Mouse (Mus musculus) cerebellum, postnatal 14 days (tissue): ENCODE data around the gene Rbfox3.

Source experiments
- DNase-seq, 2 experiments: peaks; one replicate each; pipeline ENCODE4 v3.0.0; 2021; ENCODE audit warnings: mixed read lengths in 2 of 2

The Rbfox3 gene

GRCm38 (mm10) chr11:118467441-118468035 lies 443.9 kb downstream of the Rbfox3 start:
- DNase-seq = no peak

DNA sequence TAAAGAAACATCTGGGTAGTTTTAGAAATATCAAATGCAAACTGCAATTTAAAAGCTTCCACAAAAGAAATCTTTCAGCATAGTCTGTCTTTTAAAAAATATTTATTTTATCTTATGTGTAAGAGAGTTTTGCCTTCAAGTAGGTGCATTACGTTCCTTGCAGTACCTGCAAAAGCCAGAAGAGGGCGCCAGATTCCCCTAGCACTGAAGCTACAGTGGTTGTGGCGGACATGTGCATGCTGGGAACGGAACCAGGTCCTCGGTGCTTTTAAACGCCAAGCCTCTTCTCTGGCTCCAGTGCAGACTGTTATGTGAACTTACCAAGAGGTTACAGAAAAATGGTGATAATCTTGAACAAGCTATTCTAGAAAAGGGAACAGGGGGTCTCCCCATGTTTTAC lies 451.1 kb downstream of the Rbfox3 start:
- no peak for DNase-seq

GRCm38 (mm10) chr11:118459536-118459935 lies 451.9 kb downstream of the Rbfox3 start:
- no peak for DNase-seq

GRCm38 (mm10) chr11:118459051-118459450 lies 452.3 kb downstream of the Rbfox3 start:
- no peak for DNase-seq

DNA sequence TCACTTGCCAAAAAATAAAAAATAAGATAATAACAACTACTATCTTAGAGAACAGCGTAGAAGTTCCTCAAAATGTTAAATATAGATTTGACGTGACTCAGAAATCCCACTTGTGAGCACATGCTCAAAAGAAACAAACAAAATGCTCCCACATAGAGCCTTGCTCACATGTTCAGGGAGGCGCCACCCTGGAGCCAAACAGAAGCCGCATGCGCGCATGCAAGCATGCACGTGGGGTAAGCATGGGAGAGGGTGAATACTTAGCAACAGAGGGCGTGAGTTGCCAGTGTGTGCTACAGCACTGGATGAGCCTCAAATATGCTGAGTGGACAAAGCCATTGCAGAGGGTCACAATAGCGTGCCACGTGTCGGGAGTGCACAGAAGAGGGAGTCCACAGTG lies 454.5 kb downstream of the Rbfox3 start:
- no peak for DNase-seq

- DNase-seq = no peak
These were observed 455.6 kb downstream of the Rbfox3 start for GRCm38 (mm10) chr11:118455788-118456187.

GRCm38 (mm10) chr11:118453886-118454671 lies 457.3 kb downstream of the Rbfox3 start:
- no peak for DNase-seq

GRCm38 (mm10) chr11:118452955-118453354 lies 458.4 kb downstream of the Rbfox3 start:
- DNase-seq = no peak

DNA sequence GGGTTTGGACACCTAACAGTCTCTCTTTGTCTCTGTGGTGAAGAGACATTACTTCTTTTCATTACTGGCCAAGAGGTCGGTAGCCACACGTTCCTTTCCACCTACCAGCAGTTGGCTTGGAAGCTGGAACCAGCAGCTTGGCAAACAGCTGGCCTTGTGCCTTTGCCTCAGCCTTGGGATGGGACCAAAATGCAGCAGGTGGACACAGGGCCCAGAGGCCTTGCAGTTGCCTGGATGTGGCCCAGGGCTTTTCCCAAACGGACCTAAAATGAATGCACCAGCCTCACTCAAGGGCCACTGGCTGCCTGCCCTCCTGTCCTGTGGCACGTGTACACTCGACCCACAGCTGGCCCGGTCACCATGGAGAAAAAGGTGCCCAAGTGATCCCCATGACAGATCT lies 460.2 kb downstream of the Rbfox3 start:
- DNase-seq = no peak

DNA sequence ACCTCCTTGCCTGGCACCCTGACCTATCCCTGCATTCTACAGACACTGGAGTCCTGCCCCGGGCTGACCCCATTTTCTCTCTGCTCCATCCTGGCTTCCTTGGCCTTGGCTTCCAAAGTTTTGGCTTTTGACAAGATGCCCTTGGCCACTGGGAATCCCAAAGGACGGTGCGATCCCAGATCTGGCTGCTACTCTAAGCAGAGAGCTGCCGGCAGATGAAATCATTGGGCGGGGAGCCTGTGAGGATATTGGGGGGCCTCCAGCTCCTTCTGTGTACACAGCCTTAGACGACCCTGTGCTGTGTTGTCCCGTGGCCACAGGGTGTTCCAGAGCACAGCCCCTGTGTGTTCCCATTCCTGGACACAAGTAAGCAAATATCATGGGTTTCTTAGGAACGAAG lies 463.0 kb downstream of the Rbfox3 start:
- DNase-seq = peak in 1 of 2 experiments; percentile 47

- peak; percentile 52 to 64 for DNase-seq
These were observed 464.1 kb downstream of the Rbfox3 start for GRCm38 (mm10) chr11:118447346-118447745.

DNA sequence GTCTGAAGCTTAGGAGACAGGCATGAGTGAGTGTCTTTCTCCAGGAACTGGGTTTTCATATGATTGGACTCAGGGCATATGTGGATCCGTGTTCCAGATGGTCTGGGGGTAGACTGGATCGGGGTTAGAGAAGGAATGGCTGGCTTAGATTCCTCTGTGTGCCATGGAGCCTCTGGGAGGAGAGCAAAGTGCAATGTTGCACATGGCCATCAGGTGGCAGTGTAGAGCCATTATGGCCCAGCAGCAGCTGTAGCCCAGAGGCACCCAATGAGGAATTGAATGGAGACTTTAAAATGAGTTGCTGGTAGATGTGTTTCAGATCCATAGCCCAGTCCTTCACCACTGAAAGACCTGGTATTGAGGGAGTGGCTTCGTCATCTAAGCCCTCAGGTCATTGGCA lies 465.6 kb downstream of the Rbfox3 start:
- DNase-seq = peak; percentile 80 to 81

DNA sequence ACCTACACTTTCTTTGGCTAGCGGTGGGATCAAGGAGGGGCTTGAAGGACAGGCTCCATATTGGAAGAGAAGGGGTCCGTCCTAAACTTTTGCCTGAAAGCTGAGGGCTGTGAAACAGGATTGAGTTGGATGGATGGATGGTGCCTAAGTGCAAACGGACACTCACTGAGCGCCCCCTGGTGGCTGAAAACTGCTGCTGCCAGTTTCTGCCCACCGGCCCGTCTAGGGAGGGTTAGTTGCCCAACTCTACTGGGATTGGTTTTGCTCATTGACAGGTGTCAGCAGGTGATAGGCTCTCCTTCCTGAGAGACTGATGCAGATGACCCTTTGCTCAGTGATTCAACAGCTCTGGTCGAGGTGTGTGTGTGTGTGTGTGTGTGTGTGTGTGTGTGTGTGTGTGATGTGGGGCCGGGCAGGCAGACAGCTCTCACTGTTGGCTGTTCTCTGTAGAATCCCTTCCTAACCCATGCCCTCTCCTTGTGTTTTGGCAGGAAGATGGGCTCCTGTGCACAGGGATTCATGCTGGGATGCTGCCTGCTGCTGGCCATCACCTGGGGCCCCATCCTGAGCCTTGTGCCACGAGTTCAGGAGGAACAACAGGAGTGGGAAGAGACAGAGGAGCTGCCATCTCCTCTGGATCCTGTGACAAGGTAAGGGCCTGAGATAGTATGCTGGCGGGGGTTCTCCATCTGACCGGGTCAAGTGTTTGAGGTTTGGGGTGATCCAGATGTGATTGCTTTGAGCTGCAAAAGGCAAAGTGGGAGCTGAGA lies 468.0 kb downstream of the Rbfox3 start:
- DNase-seq = peak; percentile 82 to 90

GRCm38 (mm10) chr11:118442691-118443090 lies 468.7 kb downstream of the Rbfox3 start:
- DNase-seq = no peak
